Mouse (Mus musculus) megakaryocyte, embryonic 14.5 days (primary cell): Measurements from ENCODE around the gene Sergef.

ENCODE experiments used
- FLI1 ChIP-seq: IDR thresholded peaks from 2 replicates; pipeline ENCODE4 v1.6.1; 2012; ENCODE audit warnings: low read length, inconsistent platforms, mixed read lengths
- GATA1 ChIP-seq: IDR thresholded peaks from 3 replicates; pipeline ENCODE4 v1.6.1; 2012; ENCODE audit warnings: mixed read lengths, low read length, inconsistent platforms, borderline replicate concordance

- TF ChIP-seq GATA1 (no peak), FLI1 (no peak)
These were observed 80.6 kb downstream of the Sergef start for GRCm38 (mm10) chr7:46559006-46559405.
